Mouse (Mus musculus) limb, embryonic 15.5 days (tissue): ENCODE measurements around the gene Sfn. TPM values are rescaled to one million over a fixed set of nuclear protein-coding genes. Genes with fewer than 3 reads are reported as not detected.

Experiments used
- ATAC-seq: fragments of 200-750 bp; cut with Nextera tagmentation; 2 replicates; pipeline ENCODE4 v1.8.0; 2017; ENCODE audit warnings: low read depth, moderate TSS enrichment; ENCODE audit not compliant: insufficient number of reproducible peaks, low FRiP score, low TSS enrichment
- H3K27ac ChIP-seq: fragments of 300-500 bp; sonication (generic); 2 replicates; pipeline ENCODE4 v1.5.1; 2015; ENCODE audit warnings: moderate library complexity, mild to moderate bottlenecking, inconsistent platforms
- H3K27me3 ChIP-seq: fragments of 300-500 bp; sonication (generic); 2 replicates; pipeline ENCODE4 v1.6.1; 2015; ENCODE audit warnings: inconsistent platforms
- H3K36me3 ChIP-seq: fragments of 300-500 bp; sonication (generic); 2 replicates; pipeline ENCODE4 v1.6.1; 2015; ENCODE audit warnings: inconsistent platforms
- H3K4me1 ChIP-seq: fragments of 300-500 bp; sonication (generic); 2 replicates; pipeline ENCODE4 v1.6.1; 2015; ENCODE audit warnings: inconsistent platforms
- H3K4me2 ChIP-seq: fragments of 300-500 bp; sonication (generic); 2 replicates; pipeline ENCODE4 v1.6.1; 2015; ENCODE audit warnings: mild to moderate bottlenecking, inconsistent platforms
- H3K4me3 ChIP-seq: fragments of 300-500 bp; sonication (generic); 2 replicates; pipeline ENCODE4 v1.5.1; 2015; ENCODE audit warnings: mild to moderate bottlenecking, inconsistent platforms
- H3K9ac ChIP-seq: fragments of 300-500 bp; sonication (generic); 2 replicates; pipeline ENCODE4 v1.6.1; 2015; ENCODE audit warnings: inconsistent platforms
- H3K9me3 ChIP-seq: fragments of 300-500 bp; sonication (generic); 2 replicates; pipeline ENCODE4 v1.6.1; 2016; ENCODE audit warnings: inconsistent platforms
- WGBS: fragments of 180-500 bp; shearing (Covaris S2); methylation state at CpG from one replicate; pipeline ENCODE4 v1.1.7; 2015; 5-methylcytosine and 5-hydroxymethylcytosine counted together
- polyA plus RNA-seq: library from polyadenylated mRNA; unstranded; fragments of >200 nt; fragmentation: Nextera tagmentation; extraction: Ambion mirVana; gene quantifications from 2 replicates; pipeline ENCODE4 v1.2.1, GENCODE M21; 2015

The Sfn gene
- polyA plus RNA-seq, 1 experiment from 2014 or later, result 499 TPM

GRCm38 (mm10) chr4:133574070-133574842, 27.7 kb downstream of the Sfn start, which contains the start of gene Gpatch3:
Gpatch3 (plus strand) TSS chr4:133574745.
- Histone ChIP-seq H3K4me2 (peak within 1 kb of the TSS; percentile 88), H3K36me3 (peaks cover 16% of the 10 kb centered on the region), H3K27me3 (no peaks in the 10 kb centered on the region), H3K4me3 (peak within 1 kb of the TSS; percentile 99), H3K4me1 (peaks cover 10% of the 10 kb centered on the region; the same call in 1 of the 2 replicates), H3K9me3 (no peaks in the 10 kb centered on the region), H3K27ac (peak within 1 kb of the TSS; percentile 90), H3K9ac (peak within 1 kb of the TSS; percentile 86)
- peak; percentile 86 for ATAC-seq
- WGBS, result 6% methylated on average over 44 of the region's 44 CpGs

DNA sequence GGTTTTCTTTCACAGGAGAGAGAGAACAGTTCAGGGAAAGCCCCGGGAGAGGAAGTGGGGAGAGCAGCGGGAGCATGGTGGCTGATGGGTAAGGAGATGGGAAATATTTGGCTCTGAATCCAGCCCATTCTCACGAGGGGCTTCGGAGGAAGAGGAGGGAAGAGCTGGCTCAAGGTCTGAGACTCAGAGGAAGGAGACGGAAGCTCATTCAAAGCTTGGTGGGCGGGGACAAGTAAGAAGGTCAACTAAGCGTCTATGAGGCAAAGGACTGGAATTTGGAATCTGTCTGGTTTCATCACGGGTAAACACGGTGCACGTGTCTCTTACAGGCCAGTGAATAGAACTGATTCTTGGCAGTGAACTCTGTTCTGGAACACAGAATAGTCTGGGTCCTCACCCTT, 31.9 kb downstream of the Sfn start:
- Histone ChIP-seq H3K9ac (no peak overlapping the region), H3K4me1 (peaks cover 4% of the 10 kb centered on the region; the same call in 1 of the 2 replicates), H3K27ac (no peak overlapping the region), H3K36me3 (no peaks in the 10 kb centered on the region), H3K4me3 (no peak overlapping the region), H3K27me3 (no peaks in the 10 kb centered on the region), H3K4me2 (no peak overlapping the region), H3K9me3 (no peaks in the 10 kb centered on the region)
- ATAC-seq, result no peak
- WGBS, result 54% methylated on average over 10 of the region's 10 CpGs

- 82% methylated on average over 10 of the region's 10 CpGs for WGBS
- Histone ChIP-seq H3K4me3 (no peak overlapping the region), H3K27me3 (no peaks in the 10 kb centered on the region)
Observed at GRCm38 (mm10) chr4:133569291-133570065, 32.5 kb downstream of the Sfn start.

DNA sequence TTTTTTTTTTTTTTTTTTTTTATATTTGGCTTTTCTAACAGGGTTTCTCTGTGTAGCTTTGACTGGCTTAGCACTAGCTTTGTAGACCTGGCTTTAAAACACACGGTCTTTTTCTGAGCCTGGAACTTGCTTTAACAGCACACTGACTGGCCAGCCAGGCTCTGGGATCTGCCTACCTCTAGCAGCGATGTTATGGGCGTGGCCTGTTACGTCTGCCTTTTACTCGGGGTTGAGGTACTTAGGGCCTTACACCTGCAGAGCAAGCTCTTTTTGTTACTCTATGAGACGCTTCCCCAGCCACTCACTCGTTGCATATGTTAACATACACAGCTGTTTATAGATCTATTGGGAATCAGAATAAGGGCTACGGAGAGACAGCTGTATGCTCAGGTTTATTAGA, 34.7 kb downstream of the Sfn start:
- H3K4me2 ChIP-seq, result no peak overlapping the region
- ATAC-seq, result no peak
- no peak overlapping the region for H3K4me3 ChIP-seq
- H3K9ac ChIP-seq, result no peak overlapping the region
- H3K4me1 ChIP-seq, result no peaks in the 10 kb centered on the region
- H3K36me3 ChIP-seq, result no peaks in the 10 kb centered on the region
- no peak overlapping the region for H3K27ac ChIP-seq
- H3K27me3 ChIP-seq, result no peaks in the 10 kb centered on the region
- 17% methylated on average over 8 of the region's 8 CpGs for WGBS
- no peaks in the 10 kb centered on the region for H3K9me3 ChIP-seq

More at GRCm38 (mm10) chr4:133569291-133570065, 32.5 kb downstream of the Sfn start:
- no peak overlapping the region for H3K27ac ChIP-seq
- peaks cover 3% of the 10 kb centered on the region; the same call in 1 of the 2 replicates for H3K4me1 ChIP-seq
- no peaks in the 10 kb centered on the region for H3K36me3 ChIP-seq
- H3K9ac ChIP-seq, result no peak overlapping the region
- no peaks in the 10 kb centered on the region for H3K9me3 ChIP-seq
- no peak for ATAC-seq
- no peak overlapping the region for H3K4me2 ChIP-seq

DNA sequence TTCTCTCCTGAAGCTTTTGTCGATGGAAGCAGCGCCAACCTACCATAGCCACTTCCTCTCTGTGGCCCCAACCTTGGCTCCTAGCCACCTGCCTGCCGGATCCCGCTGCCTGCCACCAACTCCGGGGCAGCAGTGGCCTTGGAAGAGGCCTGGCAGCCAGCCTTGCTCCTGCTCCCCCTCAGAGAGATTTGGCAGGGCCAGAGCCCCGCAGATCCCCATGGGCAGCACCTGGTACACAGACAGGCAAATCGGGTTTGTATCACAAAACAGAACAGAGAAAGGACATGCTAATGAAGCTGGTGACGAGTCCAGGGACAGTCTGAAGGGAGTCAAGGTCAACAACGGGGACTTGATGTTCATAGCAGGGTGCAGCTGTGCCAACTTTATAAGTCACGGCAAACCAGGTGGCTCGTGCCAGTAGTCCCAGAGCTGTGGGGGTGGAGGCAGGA, 38.8 kb downstream of the Sfn start:
- H3K27ac ChIP-seq, result no peak overlapping the region
- 66% methylated on average over 11 of the region's 11 CpGs for WGBS

GRCm38 (mm10) chr4:133561622-133562021, 40.3 kb downstream of the Sfn start:
- H3K4me1 ChIP-seq, result no peaks in the 10 kb centered on the region
- H3K4me2 ChIP-seq, result no peak overlapping the region
- H3K9me3 ChIP-seq, result no peaks in the 10 kb centered on the region
- no peak for ATAC-seq
- no peaks in the 10 kb centered on the region for H3K27me3 ChIP-seq
- no peak overlapping the region for H3K4me3 ChIP-seq
- no peak overlapping the region for H3K9ac ChIP-seq
- WGBS, result 44% methylated on average over 4 of the region's 4 CpGs
- H3K36me3 ChIP-seq, result no peaks in the 10 kb centered on the region
- H3K27ac ChIP-seq, result no peak overlapping the region

More for the DNA sequence above, 38.8 kb downstream of the Sfn start:
- Histone ChIP-seq H3K9me3 (no peaks in the 10 kb centered on the region), H3K4me1 (no peaks in the 10 kb centered on the region), H3K4me2 (no peak overlapping the region), H3K36me3 (no peaks in the 10 kb centered on the region), H3K4me3 (no peak overlapping the region), H3K27me3 (no peaks in the 10 kb centered on the region), H3K9ac (no peak overlapping the region)
- no peak for ATAC-seq

GRCm38 (mm10) chr4:133559846-133560245, 42.1 kb downstream of the Sfn start:
- Histone ChIP-seq H3K9me3 (no peaks in the 10 kb centered on the region), H3K4me2 (no peak overlapping the region), H3K27ac (no peak overlapping the region), H3K4me1 (no peaks in the 10 kb centered on the region), H3K36me3 (no peaks in the 10 kb centered on the region), H3K4me3 (no peak overlapping the region), H3K27me3 (peaks cover 6% of the 10 kb centered on the region; the same call in 1 of the 2 replicates), H3K9ac (no peak overlapping the region)
- 68% methylated on average over 4 of the region's 4 CpGs for WGBS
- ATAC-seq, result no peak

DNA sequence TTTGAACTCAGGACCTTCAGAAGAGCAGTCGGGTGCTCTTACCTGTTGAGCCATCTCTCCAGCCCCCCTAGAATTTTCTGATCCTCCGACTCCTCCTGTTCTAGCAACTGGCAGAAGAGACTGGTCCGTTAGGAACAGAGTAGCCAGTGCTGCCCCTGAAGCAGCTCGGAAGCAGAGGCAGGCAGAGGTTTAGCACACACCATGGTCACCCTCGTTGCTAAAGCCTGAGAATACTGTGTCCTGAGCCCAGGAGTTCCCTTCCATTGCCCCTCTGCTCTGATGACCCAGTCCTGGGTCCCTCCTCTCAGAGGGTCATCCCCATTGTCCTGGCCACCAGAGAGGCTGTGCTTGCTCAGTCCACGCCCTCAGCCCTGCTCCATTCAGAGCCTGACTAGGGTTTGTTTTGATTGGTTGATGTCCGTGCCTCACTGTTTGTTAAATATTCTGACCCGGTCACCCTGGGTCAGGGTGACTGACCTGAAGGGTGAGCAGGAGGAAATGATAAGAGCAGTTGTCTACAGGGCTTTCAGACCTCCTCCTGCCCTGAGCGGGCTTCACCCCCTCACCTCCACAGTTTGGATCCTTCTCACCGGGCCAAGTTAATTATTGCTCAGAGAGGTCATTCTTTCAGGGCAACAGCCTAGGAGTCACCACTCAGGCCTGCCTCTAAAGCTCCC, 44.8 kb downstream of the Sfn start:
- H3K27me3 ChIP-seq, result peaks cover 12% of the 10 kb centered on the region; the same call in 1 of the 2 replicates
- 42% methylated on average over 10 of the region's 10 CpGs for WGBS
- H3K9ac ChIP-seq, result no peak overlapping the region
- no peaks in the 10 kb centered on the region for H3K9me3 ChIP-seq
- no peak overlapping the region for H3K27ac ChIP-seq
- H3K4me1 ChIP-seq, result no peaks in the 10 kb centered on the region
- H3K4me3 ChIP-seq, result no peak overlapping the region
- no peaks in the 10 kb centered on the region for H3K36me3 ChIP-seq
- no peak overlapping the region for H3K4me2 ChIP-seq
- no peak for ATAC-seq

GRCm38 (mm10) chr4:133553448-133554330, 48.3 kb downstream of the Sfn start:
- Histone ChIP-seq H3K36me3 (no peaks in the 10 kb centered on the region), H3K9me3 (no peaks in the 10 kb centered on the region), H3K4me2 (no peak overlapping the region), H3K27me3 (peaks cover 17% of the 10 kb centered on the region; the same call in 1 of the 2 replicates), H3K4me1 (no peaks in the 10 kb centered on the region), H3K9ac (no peak overlapping the region), H3K4me3 (no peak overlapping the region), H3K27ac (no peak overlapping the region)
- 73% methylated on average over 19 of the region's 19 CpGs for WGBS
- ATAC-seq, result no peak

DNA sequence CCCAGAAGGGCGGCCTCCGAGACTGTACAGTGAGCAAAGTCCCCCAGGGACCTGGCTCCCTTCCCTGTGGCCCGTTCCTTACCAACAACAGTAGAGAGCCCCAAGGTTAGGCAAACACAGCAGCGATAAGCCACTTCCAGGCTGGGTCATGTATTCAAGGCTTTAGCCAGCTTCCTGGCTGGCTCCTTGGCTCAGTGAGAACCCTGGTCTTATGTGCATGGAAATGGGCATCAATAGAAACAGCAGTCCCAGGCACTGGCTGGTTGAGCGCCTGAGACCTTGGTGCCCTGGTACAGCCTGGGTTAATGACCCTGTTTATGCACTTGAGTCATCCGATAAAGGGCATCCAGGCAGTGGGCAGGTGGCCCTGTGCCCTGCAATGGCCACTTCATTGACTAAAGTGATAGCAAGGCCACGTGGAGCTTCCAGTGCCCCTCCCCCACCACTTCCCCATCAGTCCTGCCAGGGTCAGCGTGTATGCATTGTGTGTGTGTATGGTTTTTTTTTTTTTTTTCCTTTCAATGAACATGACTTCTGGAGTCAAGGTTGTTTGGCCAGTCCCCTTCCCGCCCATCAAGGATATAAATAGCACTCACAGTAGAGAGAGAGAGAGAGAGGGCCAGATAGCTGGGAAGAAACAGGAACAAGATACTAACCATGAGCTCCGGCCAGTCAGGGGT, 49.1 kb downstream of the Sfn start, which contains the start of gene Nr0b2:
Gene Nr0b2, plus strand, starts transcription at position 609 of the 680 bp plus-strand sequence.
- WGBS, result 68% methylated on average over 10 of the region's 10 CpGs
- Histone ChIP-seq H3K27ac (no peak within 1 kb of the TSS), H3K27me3 (peaks cover 17% of the 10 kb centered on the region; the same call in 1 of the 2 replicates), H3K36me3 (no peaks in the 10 kb centered on the region), H3K4me3 (no peak within 1 kb of the TSS), H3K9me3 (no peaks in the 10 kb centered on the region), H3K9ac (no peak within 1 kb of the TSS), H3K4me2 (no peak within 1 kb of the TSS), H3K4me1 (no peaks in the 10 kb centered on the region)
- no peak for ATAC-seq
